Mouse (Mus musculus) bone marrow, adult 2 months (tissue): ENCODE measurements around the gene Tbccd1. TPM values are rescaled to one million over a fixed set of nuclear protein-coding genes. Genes with fewer than 3 reads are reported as not detected.

ENCODE experiments used
- H3K27ac ChIP-seq: fragments of 200-500 bp; 2 replicates; pipeline ENCODE4 v1.5.1; 2012; ENCODE audit warnings: low read depth, mild to moderate bottlenecking, control low read depth, inconsistent platforms, low read length; ENCODE audit not compliant: control insufficient read depth, poor library complexity, insufficient read depth
- H3K4me1 ChIP-seq: fragments of 200-500 bp; 2 replicates; pipeline ENCODE4 v1.6.1; 2011; ENCODE audit warnings: low read length; ENCODE audit not compliant: control insufficient read depth, insufficient read depth
- H3K4me3 ChIP-seq: fragments of 200-500 bp; replicated peaks from 2 replicates; pipeline ENCODE3; 2011; ENCODE audit warnings: mild to moderate bottlenecking, low read depth, low read length, control low read depth; ENCODE audit not compliant: control insufficient read depth
- CTCF ChIP-seq: fragments of 200-500 bp; IDR thresholded peaks from 2 replicates; pipeline ENCODE4 v1.5.1; 2011; ENCODE audit warnings: low read length, control low read depth; ENCODE audit not compliant: control insufficient read depth, insufficient read depth
- POLR2A ChIP-seq: fragments of 200-500 bp; IDR thresholded peaks from 2 replicates; pipeline ENCODE4 v1.6.1; 2011; ENCODE audit warnings: low read depth, mild to moderate bottlenecking, control low read depth, low read length, borderline replicate concordance; ENCODE audit not compliant: control insufficient read depth
- WGBS: fragments of 180-500 bp; shearing (Covaris S2); methylation state at CpG from one replicate; pipeline ENCODE4 v1.1.7; 2018; 5-methylcytosine and 5-hydroxymethylcytosine counted together
- polyA plus RNA-seq: library from polyadenylated mRNA; stranded (reverse); fragments of >200 nt; gene quantifications from 2 replicates; pipeline ENCODE4 v1.2.4, GENCODE M21; 2011; ENCODE audit warnings: low replicate concordance; ENCODE audit not compliant: missing spikeins, insufficient read depth, insufficient read length

Gene Tbccd1
- 12.3 and 15.6 TPM in 2 replicates for polyA plus RNA-seq

- H3K4me1 ChIP-seq = peaks cover 3% of the 10 kb centered on the region
- TF ChIP-seq CTCF (no peak), POLR2A (peak; percentile 63; the same call in 1 of the 2 replicates)
Observed at GRCm38 (mm10) chr16:22857431-22858113, at the start of gene Tbccd1, which contains the start of gene Dnajb11. Gene Tbccd1, minus strand, starts transcription at chr16:22857669. Gene Dnajb11, plus strand, starts transcription at chr16:22857845.

GRCm38 (mm10) chr16:22901326-22901725 lies 43.9 kb upstream of the Tbccd1 start:
- 73% methylated on average over 3 of the region's 3 CpGs for WGBS
- TF ChIP-seq CTCF (no peak), POLR2A (no peak)
- Histone ChIP-seq H3K27ac (no peak overlapping the region), H3K4me3 (no peak overlapping the region), H3K4me1 (no peaks in the 10 kb centered on the region; the same call in 1 of the 2 replicates)

More at GRCm38 (mm10) chr16:22857431-22858113, at the start of gene Tbccd1, which contains the start of gene Dnajb11:
- peak within 1 kb of the TSS; percentile 75 for H3K27ac ChIP-seq
- H3K4me3 ChIP-seq = peak within 1 kb of the TSS; percentile 92
- under 1% methylated on average over 62 of the region's 62 CpGs for WGBS

DNA sequence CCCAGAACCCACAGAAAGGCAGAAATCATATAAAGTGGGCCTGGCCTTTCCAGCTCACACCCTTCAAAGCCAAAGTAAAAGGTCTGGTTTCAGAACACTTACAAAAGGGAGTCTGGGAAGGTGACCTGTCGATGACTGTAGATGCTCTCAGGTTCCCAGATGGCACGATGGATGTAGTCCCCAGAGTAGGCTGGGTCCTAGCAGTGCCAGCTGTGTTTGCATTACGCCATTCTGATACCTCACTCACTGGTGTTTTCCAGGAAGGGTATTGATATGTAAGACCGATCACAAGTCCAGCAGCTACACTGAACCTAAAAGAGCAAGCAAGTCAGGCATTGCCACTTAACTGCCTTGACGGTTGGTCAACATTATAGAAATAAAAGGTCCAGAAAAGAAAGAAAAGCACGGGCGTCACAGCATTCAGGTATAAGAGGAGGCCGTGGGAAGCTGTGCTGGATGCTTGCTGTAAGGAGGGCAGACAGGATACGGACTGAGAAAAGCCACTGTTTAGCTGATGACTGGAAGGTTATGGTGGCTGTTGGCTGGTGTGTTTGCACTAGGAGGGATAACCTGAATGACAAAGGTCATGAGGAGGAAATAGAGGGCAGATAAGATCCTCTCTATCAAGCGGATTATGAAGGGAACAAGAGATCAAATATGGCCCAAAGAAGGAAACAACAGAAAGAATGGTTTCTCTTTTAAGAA lies 42.5 kb upstream of the Tbccd1 start:
- Histone ChIP-seq H3K27ac (no peak overlapping the region), H3K4me1 (no peaks in the 10 kb centered on the region; the same call in 1 of the 2 replicates), H3K4me3 (no peak overlapping the region)
- 83% methylated on average over 10 of the region's 10 CpGs for WGBS
- no peak for TF ChIP-seq POLR2A
- TF ChIP-seq CTCF = no peak

GRCm38 (mm10) chr16:22899346-22899745 lies 41.9 kb upstream of the Tbccd1 start:
- Histone ChIP-seq H3K27ac (no peak overlapping the region), H3K4me1 (no peaks in the 10 kb centered on the region; the same call in 1 of the 2 replicates), H3K4me3 (no peak overlapping the region)
- TF ChIP-seq POLR2A (no peak), CTCF (no peak)
- 10% methylated on average over 5 of the region's 5 CpGs for WGBS

- H3K4me1 ChIP-seq = no peaks in the 10 kb centered on the region; the same call in 1 of the 2 replicates
- TF ChIP-seq POLR2A = no peak
- no peak for TF ChIP-seq CTCF
- WGBS = 73% methylated on average over 2 of the region's 2 CpGs
- no peak overlapping the region for H3K27ac ChIP-seq
- no peak overlapping the region for H3K4me3 ChIP-seq
Observed at GRCm38 (mm10) chr16:22896618-22897017, 39.1 kb upstream of the Tbccd1 start.

DNA sequence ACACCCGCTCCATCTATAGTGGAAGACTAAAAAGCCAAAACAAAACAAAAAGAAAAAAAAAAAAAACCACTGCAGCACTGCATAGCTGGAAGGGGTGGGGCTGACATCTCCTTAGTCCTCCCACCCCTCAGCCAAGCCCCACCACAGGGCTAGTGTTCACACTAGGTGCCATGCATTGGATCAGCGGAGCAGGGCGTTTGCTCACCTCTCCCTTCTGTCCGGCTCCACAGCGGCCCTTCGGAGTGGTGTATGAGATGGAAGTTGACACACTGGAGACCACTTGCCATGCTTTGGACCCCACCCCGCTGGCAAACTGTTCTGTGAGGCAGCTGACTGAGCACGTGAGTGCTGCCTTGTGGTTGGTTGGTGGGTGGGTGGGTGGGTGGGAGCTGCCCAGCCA lies 36.6 kb upstream of the Tbccd1 start:
- TF ChIP-seq POLR2A (no peak), CTCF (no peak)
- H3K4me3 ChIP-seq = no peak overlapping the region

DNA sequence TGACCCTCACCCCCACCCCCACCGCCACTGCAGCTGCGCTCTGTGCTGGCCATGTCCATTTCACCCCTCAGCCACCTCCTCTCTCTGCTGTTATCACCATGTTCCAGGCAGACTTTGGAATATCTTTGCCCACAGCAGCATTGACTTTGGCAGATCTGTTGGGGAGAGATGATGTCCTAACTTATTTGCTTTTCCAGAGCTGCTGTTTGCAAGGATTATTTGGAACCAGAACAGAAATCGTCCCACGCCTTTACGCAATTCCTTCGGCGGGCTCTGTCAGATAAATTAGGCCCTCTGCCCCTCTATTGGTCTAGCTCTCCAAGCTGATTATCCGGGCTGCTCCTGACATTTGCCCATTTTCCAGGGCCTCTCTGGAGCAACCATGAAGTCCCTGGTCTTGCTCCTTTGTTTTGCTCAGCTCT lies 34.3 kb upstream of the Tbccd1 start:
- no peak for TF ChIP-seq CTCF
- TF ChIP-seq POLR2A = no peak
- 78% methylated on average over 8 of the region's 8 CpGs for WGBS
- no peak overlapping the region for H3K4me3 ChIP-seq
- no peaks in the 10 kb centered on the region for H3K4me1 ChIP-seq
- H3K27ac ChIP-seq = no peak overlapping the region

More for the DNA sequence above, 36.6 kb upstream of the Tbccd1 start:
- 90% methylated on average over 8 of the region's 8 CpGs for WGBS
- no peaks in the 10 kb centered on the region for H3K4me1 ChIP-seq
- H3K27ac ChIP-seq = no peak overlapping the region
